Mouse (Mus musculus): ENCODE measurements around the gene Tsc22d2. TPM values are rescaled to one million over a fixed set of nuclear protein-coding genes. Genes with fewer than 3 reads are reported as not detected.
A peak's percentile ranks its signal among the peaks of the same experiment; 100 is the strongest.
"Not testable (repeated sequence)": the region's sequence is repeated elsewhere in the genome, so short reads cannot be mapped to it uniquely, and the experiment has no call there.

Tsc22d2 gene
- polyA plus RNA-seq, 1 experiment from 2014 or later = 12.8 TPM

DNA sequence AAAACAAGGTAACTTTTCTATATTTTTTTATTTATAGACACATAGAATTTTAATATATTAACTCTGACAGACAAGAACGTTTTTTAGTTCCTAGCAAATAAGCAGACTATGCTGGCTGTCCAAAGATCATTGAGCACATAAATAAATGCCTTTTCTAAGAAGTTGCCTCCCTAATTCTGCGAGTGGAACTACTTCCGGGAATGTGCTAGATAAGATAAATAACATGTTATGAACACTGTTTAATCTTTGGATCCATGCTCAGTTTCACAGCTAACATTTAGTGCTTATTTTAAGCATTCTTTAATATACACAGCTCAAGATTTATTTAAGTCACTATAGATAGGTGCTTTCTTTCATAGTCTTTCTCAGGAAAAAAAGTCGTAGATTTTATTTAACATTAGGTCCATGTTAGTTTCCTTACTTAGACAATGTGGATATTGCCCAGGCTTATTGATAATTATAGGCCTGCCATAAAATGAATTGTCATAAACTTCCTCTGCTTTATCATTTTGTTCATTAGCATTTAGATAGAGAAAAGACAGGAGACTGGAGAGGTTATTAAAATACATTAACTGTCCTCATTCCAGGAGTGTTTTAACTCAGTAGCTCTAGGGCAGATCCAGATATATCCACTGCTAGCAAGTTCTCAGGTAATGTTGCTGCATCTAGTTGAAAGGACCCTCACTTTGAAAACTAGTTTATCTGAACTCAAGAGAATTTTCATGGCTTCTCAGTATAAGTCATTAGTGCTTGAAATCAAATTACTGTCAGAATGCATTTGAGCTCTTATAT lies 40.1 kb downstream of the Tsc22d2 start:
- WGBS = 85% methylated on average over 4 of the region's 4 CpGs
- Histone ChIP-seq H3K27me3 (ENCODE audit: control insufficient read depth, insufficient read depth, low read length) (no peaks in the 10 kb centered on the region), H3K9me3 (replicated peaks; ENCODE audit: control insufficient read depth, low read length) (no peaks in the 10 kb centered on the region), H3K36me3 (replicated peaks; ENCODE audit: control insufficient read depth, insufficient read depth, low read depth, low read length) (no peaks in the 10 kb centered on the region), H3K9ac (replicated peaks; ENCODE audit: low read length) (no peak overlapping the region), H3K4me2 (ENCODE audit: low read depth, low read length) (no peak overlapping the region), H3K4me1 (ENCODE audit: control insufficient read depth, insufficient read depth, low read length) (no peaks in the 10 kb centered on the region), H3K4me3 (ENCODE audit: low read depth, low read length) (no peak overlapping the region), H3K27ac (replicated peaks; ENCODE audit: low read depth, low read length) (no peak overlapping the region)
- ATAC-seq (replicated peaks; ENCODE audit: insufficient number of reproducible peaks, low FRiP score, low TSS enrichment, low read depth) (no peak), DNase-seq (ENCODE audit: low spot score) (no peak)

DNA sequence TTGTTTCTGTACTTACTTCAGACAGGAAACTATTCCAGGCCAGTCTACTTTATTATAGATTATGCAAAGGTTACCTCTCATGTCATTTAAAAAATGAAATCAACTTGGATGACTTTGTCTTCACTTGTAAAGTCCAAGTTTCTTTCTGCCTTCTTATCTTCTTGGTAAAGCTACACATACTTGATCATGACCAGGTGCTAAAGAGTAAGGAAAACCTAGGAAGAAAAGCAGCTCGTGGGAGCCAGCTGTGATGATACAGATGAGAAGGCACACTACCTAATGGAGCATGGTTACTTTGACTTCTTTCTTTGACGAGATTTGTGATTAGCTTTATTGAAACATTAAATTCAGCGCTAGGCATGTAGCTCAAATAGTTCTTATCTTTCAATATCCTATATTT lies 40.7 kb downstream of the Tsc22d2 start:
- DNase-seq (ENCODE audit: low spot score) = no peak
- peaks cover 3% of the 10 kb centered on the region; the same call in 1 of the 2 replicates for H3K36me3 ChIP-seq (replicated peaks; ENCODE audit: control insufficient read depth, insufficient read depth, low read depth, low read length)
- no peaks in the 10 kb centered on the region for H3K9me3 ChIP-seq (replicated peaks; ENCODE audit: control insufficient read depth, low read length)
- no peak overlapping the region for H3K4me2 ChIP-seq (ENCODE audit: low read depth, low read length)
- H3K9ac ChIP-seq (replicated peaks; ENCODE audit: low read length) = no peak overlapping the region
- 78% methylated on average over 3 of the region's 3 CpGs for WGBS
- H3K4me3 ChIP-seq (ENCODE audit: low read depth, low read length) = no peak overlapping the region
- no peaks in the 10 kb centered on the region for H3K4me1 ChIP-seq (ENCODE audit: control insufficient read depth, insufficient read depth, low read length)
- no peak overlapping the region for H3K27ac ChIP-seq (replicated peaks; ENCODE audit: low read depth, low read length)
- no peaks in the 10 kb centered on the region for H3K27me3 ChIP-seq (ENCODE audit: control insufficient read depth, insufficient read depth, low read length)
- no peak for ATAC-seq (replicated peaks; ENCODE audit: insufficient number of reproducible peaks, low FRiP score, low TSS enrichment, low read depth)

DNA sequence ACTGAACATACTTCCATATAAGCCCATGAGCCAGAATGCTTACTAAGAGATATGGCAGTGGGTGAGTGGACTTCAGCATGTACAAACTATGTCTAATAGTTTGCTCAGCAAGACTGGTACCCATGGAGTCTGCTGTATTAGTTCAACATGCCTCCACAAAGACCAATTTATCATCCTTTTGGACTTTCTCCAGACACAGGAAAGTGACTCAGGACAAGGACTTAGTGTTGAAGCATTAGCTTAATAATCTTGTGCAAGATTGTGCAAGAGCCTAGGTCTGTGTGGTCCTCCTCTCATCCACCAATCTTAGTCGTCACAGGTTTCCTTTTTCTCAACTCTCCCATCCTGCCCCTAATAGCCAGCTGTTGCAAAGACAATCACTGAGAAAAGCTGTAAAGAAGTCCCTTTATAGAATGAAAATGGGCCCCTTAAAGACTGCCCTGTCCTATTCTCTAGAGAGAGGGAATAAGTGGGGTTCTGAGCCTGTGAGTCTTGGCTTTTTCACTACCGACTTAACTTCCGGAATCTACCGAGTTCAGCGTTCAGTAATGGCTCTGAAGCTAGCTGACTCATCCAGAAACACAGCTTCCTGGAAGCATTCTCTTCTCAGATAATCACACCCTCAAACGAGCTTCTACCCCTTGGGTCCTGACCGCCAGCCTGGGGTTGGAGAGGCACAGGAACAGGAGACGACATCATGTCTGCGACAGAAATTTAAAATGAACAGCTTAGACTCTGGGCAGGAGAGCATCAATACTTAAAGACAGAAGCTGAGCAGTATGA lies 55.3 kb downstream of the Tsc22d2 start:
- H3K27me3 ChIP-seq (ENCODE audit: control insufficient read depth, insufficient read depth, low read length) = no peaks in the 10 kb centered on the region
- 79% methylated on average over 9 of the region's 9 CpGs for WGBS

DNA sequence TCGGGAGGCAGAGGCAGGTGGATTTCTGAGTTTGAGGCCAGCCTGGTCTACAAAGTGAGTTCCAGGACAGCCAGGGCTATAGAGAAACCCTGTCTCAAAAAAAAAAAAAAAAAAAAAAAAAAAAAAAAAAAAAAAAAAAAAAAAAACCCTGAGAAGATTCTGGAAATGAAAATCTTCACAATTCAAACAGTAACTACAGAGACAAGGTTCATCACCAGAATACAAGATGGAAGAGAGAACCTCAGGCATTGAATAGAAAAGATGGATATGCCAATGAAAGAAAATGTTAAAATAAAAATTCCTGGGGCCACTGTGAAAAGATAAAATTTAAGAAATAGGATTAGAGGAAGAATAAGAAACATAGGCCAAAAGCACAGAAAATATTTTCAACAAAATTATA lies 60.8 kb downstream of the Tsc22d2 start:
- not testable (repeated sequence) for H3K4me2 ChIP-seq (ENCODE audit: low read depth, low read length); H3K9me3 ChIP-seq (replicated peaks; ENCODE audit: control insufficient read depth, low read length); H3K4me3 ChIP-seq (ENCODE audit: low read depth, low read length); H3K9ac ChIP-seq (replicated peaks; ENCODE audit: low read length); H3K27me3 ChIP-seq (ENCODE audit: control insufficient read depth, insufficient read depth, low read length); ATAC-seq (replicated peaks; ENCODE audit: insufficient number of reproducible peaks, low FRiP score, low TSS enrichment, low read depth); H3K4me1 ChIP-seq (ENCODE audit: control insufficient read depth, insufficient read depth, low read length); H3K27ac ChIP-seq (replicated peaks; ENCODE audit: low read depth, low read length); H3K36me3 ChIP-seq (replicated peaks; ENCODE audit: control insufficient read depth, insufficient read depth, low read depth, low read length); DNase-seq (ENCODE audit: low spot score)
- 93% methylated on average over 1 of the region's 1 CpGs for WGBS

More for the DNA sequence above, 55.3 kb downstream of the Tsc22d2 start:
- Histone ChIP-seq H3K4me1 (ENCODE audit: control insufficient read depth, insufficient read depth, low read length) (no peaks in the 10 kb centered on the region), H3K27ac (replicated peaks; ENCODE audit: low read depth, low read length) (no peak overlapping the region), H3K36me3 (replicated peaks; ENCODE audit: control insufficient read depth, insufficient read depth, low read depth, low read length) (no peaks in the 10 kb centered on the region), H3K4me3 (ENCODE audit: low read depth, low read length) (no peak overlapping the region), H3K9ac (replicated peaks; ENCODE audit: low read length) (no peak overlapping the region), H3K9me3 (replicated peaks; ENCODE audit: control insufficient read depth, low read length) (no peaks in the 10 kb centered on the region), H3K4me2 (ENCODE audit: low read depth, low read length) (no peak overlapping the region)
- DNase-seq (ENCODE audit: low spot score) (no peak), ATAC-seq (replicated peaks; ENCODE audit: insufficient number of reproducible peaks, low FRiP score, low TSS enrichment, low read depth) (no peak)

DNA sequence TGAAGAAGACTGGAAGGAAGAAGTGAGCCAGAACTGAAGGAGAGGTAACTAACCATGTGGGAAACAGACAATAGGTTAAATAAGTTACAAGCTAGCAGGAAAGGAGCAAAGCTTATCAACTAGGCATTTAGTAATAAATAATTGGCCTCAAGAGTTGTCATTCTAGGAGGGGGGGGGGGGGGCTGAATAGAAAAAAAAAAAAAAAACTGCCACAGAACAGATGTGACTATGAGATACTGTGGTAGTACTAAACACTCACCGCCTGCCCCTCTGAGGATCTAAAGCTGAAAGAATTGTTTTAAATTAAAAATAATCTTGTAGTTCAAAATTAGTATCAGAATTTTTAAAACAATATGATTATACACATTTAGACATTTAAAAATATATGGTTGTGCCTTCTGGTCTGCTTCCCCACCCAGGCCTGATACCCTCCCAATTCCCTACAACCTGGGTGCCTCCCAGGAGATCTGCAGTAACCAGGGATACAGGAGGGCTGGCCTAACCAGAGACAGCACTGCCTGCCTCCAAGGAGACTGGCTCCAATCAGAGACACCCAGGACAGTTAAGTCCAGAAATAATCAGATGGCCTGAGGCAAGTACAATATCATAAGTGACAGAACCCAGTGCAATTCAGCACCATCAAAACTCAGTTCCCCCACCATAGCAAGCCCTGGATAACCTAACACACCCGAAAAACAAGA lies 64.4 kb downstream of the Tsc22d2 start:
- Histone ChIP-seq H3K36me3 (replicated peaks; ENCODE audit: control insufficient read depth, insufficient read depth, low read depth, low read length) (no peaks in the 10 kb centered on the region), H3K27me3 (ENCODE audit: control insufficient read depth, insufficient read depth, low read length) (no peaks in the 10 kb centered on the region), H3K4me3 (ENCODE audit: low read depth, low read length) (no peak overlapping the region), H3K4me2 (ENCODE audit: low read depth, low read length) (no peak overlapping the region), H3K9ac (replicated peaks; ENCODE audit: low read length) (no peak overlapping the region), H3K9me3 (replicated peaks; ENCODE audit: control insufficient read depth, low read length) (no peaks in the 10 kb centered on the region), H3K27ac (replicated peaks; ENCODE audit: low read depth, low read length) (no peak overlapping the region), H3K4me1 (ENCODE audit: control insufficient read depth, insufficient read depth, low read length) (no peaks in the 10 kb centered on the region)
- no peak for DNase-seq (ENCODE audit: low spot score)
- WGBS = 82% methylated on average over 2 of the region's 2 CpGs
- no peak for ATAC-seq (replicated peaks; ENCODE audit: insufficient number of reproducible peaks, low FRiP score, low TSS enrichment, low read depth)

DNA sequence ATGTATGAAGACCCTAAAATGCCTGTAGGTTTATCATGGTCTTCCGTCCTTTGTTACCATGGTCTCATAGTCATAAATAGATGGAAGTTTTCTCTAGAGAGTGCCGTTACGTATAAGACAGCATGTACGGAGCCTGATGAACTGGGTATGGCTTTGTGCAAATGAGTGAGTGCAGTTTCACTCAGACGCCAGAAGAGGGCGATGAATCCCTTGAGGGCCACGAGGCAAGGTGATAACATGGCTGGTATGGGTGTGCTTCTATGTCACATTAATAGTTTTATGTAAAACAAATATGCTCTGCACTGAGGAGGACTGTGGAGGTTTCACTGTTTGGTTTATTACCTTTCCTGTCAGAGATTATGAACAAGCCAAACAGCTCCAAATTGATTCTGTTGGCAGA lies 71.4 kb downstream of the Tsc22d2 start:
- no peak overlapping the region for H3K27ac ChIP-seq (replicated peaks; ENCODE audit: low read depth, low read length)
- H3K36me3 ChIP-seq (replicated peaks; ENCODE audit: control insufficient read depth, insufficient read depth, low read depth, low read length) = no peaks in the 10 kb centered on the region
- no peak overlapping the region for H3K9ac ChIP-seq (replicated peaks; ENCODE audit: low read length)
- DNase-seq (ENCODE audit: low spot score) (peak; percentile 24), ATAC-seq (replicated peaks; ENCODE audit: insufficient number of reproducible peaks, low FRiP score, low TSS enrichment, low read depth) (no peak)
- no peak overlapping the region for H3K4me3 ChIP-seq (ENCODE audit: low read depth, low read length)
- H3K4me1 ChIP-seq (ENCODE audit: control insufficient read depth, insufficient read depth, low read length) = no peaks in the 10 kb centered on the region
- 66% methylated on average over 7 of the region's 7 CpGs for WGBS
- H3K4me2 ChIP-seq (ENCODE audit: low read depth, low read length) = no peak overlapping the region
- no peaks in the 10 kb centered on the region for H3K9me3 ChIP-seq (replicated peaks; ENCODE audit: control insufficient read depth, low read length)
- H3K27me3 ChIP-seq (ENCODE audit: control insufficient read depth, insufficient read depth, low read length) = no peaks in the 10 kb centered on the region

DNA sequence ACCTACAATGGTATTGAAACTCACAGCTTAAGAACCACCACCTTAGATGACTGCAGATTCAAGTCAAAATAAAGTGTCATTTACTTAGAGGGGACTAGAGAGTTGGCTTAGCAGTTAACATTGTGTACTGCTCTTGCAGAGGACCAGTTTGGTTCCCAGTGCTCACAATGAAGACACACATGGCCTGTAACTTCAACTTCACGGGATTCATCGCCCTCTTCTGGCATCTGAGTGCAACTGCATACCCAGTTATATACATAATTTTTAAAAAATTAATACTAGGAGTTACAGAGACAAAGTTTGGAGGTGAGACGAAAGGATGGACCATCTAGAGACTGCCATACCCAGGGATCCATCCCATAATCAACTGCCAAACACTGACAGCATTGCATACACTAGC lies 72.6 kb downstream of the Tsc22d2 start:
- H3K27ac ChIP-seq (replicated peaks; ENCODE audit: low read depth, low read length) = no peak overlapping the region
- no peak overlapping the region for H3K4me3 ChIP-seq (ENCODE audit: low read depth, low read length)
- no peak for DNase-seq (ENCODE audit: low spot score)
- H3K9me3 ChIP-seq (replicated peaks; ENCODE audit: control insufficient read depth, low read length) = no peaks in the 10 kb centered on the region
- H3K27me3 ChIP-seq (ENCODE audit: control insufficient read depth, insufficient read depth, low read length) = no peaks in the 10 kb centered on the region
- WGBS = 79% methylated on average over 3 of the region's 3 CpGs
- no peak overlapping the region for H3K4me2 ChIP-seq (ENCODE audit: low read depth, low read length)
- no peak overlapping the region for H3K9ac ChIP-seq (replicated peaks; ENCODE audit: low read length)
- no peaks in the 10 kb centered on the region for H3K36me3 ChIP-seq (replicated peaks; ENCODE audit: control insufficient read depth, insufficient read depth, low read depth, low read length)
- H3K4me1 ChIP-seq (ENCODE audit: control insufficient read depth, insufficient read depth, low read length) = no peaks in the 10 kb centered on the region
- no peak for ATAC-seq (replicated peaks; ENCODE audit: insufficient number of reproducible peaks, low FRiP score, low TSS enrichment, low read depth)
